Mouse (Mus musculus): ENCODE results near the gene Klrb1c.
"Not testable (repeated sequence)": the region's sequence is repeated elsewhere in the genome, so short reads cannot be mapped to it uniquely, and the experiment has no call there.

The Klrb1c gene

DNA sequence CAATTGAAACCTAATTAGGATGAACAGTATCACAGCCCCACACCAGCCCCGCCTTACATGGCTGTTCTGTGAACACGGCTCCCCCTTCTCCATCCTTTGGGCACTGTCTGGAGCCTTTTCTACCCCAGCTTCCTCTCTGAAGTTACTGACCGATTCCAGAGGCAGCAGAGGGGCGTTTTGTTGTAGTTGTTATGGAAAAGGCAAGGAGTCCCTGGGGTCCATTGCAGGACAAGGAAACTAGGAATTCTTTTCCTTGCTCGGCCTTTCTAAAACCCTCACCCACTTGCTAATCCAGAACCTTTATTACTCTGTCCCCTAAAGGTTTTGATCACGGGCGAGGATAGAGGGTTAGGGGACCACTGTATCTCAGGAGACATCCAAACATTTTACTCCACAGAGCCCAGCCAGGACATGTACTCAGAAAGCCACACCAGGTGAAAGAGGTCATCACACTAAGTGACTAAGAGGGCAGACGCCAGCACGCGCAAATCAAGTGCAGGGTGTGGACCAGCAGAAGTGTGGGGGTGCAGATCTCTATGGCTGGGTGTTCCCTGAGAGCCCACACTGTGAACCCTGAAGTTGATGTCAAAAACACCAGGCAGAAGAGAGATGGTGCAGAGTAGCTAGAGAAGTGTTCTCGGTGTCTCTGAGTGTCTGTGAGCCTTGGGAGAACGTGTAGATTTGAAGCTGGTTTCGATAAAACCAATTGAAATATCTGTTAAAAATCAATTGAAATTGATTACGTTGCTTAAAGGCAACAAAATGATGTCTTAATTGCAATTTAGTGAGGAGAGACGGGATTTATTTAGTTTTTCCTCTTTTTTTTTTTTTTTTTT, 9.1 kb upstream of the Klrb1c start:
- DNase-seq (ENCODE audit: low read depth, low spot score): peak; percentile 65

DNA sequence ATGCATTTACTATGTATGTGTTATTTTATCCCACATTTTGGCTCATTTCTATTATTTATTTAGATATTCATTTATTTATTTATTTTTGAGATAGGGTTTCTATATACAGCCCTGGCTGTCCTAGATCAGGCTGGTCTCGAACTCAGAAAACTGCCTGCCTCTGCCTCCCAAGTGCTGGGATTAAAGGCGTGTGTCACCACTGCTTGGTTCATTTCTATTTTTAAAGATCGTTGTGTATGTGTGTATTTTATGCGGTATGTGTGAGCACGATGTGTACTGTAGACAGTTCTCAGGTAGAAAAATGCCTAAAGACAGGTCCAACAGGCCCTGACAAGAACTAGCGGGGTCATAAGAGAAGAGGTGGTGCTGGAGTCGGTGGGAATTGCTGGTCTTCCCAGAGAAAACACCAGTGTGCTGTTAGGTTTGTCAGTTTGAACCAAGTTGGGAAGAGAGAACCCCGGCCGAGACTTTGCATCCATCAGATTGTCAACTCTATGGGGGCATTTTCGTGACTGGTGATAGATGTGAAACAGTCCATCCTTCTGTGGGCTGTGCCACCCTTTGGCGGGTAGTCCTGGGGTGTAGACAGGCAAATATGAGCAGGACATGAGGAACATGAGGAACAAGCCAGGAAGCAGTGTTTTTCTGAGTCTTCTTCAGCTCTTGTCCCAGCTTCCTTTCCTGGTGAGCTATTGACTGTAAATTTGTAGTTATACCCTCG, 8.3 kb upstream of the Klrb1c start:
- peak; percentile 34 for DNase-seq (ENCODE audit: low read depth, low spot score)

DNA sequence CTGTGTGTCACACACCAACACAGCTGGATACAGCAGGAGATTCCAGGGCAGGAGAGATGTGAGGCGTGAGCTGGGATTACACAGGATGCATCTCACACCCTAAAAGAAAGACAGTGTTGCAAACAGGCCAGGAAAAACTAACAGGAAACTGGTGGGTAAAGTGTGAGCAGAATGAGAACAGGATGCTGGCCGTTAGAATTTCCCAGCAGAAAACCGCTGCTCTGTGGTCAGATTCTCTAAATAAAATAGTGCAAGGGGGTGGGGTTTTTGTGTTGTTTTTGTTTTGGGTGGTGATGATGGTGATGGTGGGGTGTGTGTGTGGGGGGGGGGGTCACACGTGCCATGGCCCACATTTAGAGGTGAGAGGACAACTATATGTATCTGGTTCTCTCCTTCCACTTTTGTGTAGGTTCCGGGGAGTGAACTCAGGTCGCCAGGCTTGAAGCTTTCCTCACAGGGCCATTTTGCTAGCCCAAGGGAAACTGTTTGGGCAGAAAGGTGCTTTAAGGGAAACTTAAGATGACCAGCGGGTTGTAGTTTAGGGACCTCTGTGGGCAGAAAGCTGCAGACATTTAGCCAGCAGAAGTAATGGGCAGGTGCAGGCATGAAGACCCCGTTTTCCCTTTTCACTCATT, 7.4 kb upstream of the Klrb1c start:
- DNase-seq (ENCODE audit: low read depth, low spot score): peak; percentile 13

DNA sequence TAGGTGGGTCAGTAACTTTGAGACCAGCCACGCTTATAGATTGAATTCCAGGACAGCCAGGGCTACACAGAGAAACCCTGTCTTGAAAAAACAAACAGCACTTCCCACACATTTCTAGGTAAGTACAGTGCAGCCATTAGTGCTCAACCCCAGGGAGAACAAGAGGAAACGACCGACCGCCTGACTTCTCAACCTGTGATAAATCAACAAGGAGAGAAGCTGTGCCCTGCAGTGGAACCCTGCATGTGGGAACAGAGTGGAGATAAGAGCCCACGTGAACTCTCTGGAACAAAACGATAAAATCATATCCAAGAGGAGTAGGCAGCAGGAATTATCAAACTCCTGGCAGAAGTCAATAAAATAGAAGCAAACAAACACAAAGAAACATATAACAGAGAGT, 4.7 kb upstream of the Klrb1c start:
- DNase-seq (ENCODE audit: low read depth, low spot score): peak; percentile 0

DNA sequence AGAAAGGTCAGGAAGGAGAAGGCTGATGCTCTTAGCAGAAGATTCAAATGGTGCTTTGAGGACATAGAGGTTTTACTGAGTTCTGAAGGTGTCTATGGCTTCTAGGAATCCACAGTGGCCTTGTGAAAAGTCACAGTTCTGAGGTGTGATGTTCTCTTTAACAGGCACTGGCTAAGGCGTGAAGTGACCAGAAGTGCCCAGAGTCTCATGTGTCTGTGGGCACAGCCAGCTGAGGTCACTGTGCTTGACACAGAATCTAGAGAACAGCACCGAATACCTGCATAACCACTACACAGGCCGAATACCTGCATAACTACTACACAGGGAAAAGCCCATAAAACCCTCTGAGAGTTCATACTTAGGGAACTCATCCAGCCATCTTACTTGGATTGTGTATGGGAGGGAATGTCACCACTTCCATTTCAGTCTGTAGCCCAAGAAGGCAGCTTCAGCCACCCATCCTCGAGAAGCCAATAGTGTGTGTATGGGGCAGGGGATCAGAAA, 1.5 kb upstream of the Klrb1c start:
- peak; percentile 87 for DNase-seq (ENCODE audit: low read depth, low spot score)

DNA sequence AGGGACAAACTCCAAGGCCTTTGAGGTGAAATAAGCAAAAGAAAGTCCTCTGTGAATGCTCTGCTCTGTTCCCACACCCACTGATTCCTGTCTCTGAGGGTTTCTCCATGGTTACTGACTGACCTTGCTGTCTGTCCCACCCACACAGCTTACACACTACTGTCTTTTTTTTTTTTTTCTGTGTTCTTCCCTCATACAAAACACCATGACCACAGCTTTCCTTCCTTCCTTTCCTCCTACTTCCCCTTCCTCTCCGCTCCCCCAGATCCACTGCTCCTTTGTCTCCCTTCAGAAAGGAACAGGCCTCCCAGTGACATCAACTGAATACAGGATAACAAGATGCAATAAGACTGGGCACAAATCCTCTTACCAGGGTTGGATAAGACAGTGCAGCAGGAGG, 498 bp downstream of the Klrb1c start:
- DNase-seq (ENCODE audit: low read depth, low spot score): no peak

DNA sequence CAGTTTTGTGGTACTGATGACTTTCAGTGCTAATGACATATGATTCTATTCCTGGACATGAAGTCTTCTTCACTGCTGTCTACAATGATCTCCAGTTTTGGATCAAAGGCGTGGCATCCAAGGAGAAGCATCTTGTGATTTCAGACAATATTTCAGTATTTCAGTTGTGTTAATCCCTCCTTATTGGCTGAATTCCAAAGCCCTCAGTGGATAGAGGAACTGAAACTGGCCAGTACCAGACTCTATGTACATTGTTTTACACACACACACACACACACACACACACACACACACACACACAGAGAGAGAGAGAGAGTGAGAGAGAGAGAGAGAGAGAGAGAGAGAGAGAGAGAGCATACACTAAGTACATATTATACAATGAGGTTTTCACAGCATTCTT, 2.6 kb downstream of the Klrb1c start:
- DNase-seq (ENCODE audit: low read depth, low spot score): not testable (repeated sequence)

DNA sequence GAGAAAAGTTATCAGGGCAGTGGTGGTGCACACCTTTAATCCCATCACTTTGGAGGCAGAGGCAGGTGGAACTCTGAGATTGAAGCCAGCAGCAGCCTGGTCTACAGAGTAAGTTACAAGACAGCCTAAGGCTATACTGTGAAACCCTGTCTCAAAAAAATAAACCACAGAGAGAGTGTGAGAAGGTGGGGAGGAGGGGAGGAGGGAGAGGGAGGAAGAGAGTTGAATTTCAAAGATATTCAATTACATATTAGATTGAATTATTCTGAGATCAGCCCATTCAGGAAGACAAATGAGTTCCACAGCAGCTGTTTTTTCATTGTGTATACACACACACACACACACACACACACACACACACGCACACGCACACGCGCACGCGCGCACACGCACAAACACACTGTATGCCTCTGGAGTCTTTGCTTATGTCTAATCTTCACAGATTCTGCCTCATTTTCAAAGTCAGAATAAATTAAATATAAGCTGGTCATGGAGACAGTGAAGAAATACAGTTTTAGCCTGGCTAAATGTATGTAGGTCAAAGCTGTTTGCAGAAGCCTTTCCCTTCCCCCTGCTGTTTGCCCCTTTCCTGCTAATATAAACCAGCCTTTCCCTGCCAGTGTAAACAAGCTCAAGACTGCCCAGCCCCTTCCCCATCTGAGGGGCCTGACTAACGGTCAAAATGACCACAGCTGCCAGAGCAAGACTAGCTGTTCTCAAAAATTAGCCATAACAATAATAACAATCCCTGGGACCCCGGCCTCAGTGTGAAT, 19.3 kb downstream of the Klrb1c start:
- no peak for DNase-seq (ENCODE audit: low read depth, low spot score)

DNA sequence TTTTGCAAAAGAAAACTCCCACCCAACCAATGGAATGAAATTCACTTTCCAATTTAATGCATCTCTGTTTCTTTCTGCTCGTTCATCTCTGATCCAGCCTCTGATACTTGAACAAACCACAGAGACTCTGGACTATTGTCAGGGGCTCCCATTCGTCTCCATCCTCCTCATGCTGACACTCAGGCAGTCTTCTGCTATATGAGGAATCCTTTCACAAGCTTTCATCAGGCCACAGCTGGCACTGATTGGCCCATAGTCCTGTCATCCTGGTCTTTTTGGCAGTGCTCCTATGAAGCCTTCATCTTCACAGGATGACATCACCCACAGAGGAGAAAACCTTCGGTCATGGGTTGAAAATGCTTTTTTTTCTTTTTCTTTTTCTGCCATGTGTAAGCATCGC, 21.0 kb downstream of the Klrb1c start:
- no peak for DNase-seq (ENCODE audit: low read depth, low spot score)

DNA sequence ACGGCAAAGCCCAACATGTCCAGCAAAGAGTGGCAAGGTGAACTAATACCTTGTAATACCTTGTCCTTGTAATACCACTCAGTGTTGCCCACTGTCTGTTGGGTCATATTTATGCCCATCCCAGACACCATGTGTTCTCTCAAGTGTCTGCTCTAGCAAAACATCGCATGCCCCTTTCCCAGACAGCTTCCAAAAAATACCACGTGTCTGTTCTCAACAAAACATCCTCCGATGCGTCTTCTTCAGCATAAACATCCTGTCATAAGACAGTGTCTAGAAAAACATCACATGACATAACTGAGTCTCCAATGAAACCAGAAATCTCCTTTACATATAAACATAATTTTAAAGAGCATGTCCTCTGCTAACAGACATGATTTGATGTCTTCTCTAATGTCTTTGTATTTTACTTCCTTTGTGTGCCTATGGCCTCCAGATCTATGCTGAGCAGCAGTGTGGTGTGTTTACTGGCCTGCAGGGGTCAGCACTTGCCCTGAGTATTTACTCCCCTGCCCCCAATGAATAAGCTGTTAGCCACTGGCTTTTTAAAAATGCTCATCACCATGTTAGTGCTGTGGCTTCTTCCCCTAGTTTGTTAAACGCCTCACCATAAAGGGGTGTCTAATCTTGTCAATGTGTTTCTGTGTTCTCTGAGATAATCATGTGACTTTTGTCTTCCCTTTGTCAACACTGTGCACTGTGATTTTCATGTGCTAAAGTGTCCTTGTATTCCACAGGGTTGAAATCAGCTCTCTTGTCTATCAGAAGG, 22.3 kb downstream of the Klrb1c start:
- DNase-seq (ENCODE audit: low read depth, low spot score): peak; percentile 72

DNA sequence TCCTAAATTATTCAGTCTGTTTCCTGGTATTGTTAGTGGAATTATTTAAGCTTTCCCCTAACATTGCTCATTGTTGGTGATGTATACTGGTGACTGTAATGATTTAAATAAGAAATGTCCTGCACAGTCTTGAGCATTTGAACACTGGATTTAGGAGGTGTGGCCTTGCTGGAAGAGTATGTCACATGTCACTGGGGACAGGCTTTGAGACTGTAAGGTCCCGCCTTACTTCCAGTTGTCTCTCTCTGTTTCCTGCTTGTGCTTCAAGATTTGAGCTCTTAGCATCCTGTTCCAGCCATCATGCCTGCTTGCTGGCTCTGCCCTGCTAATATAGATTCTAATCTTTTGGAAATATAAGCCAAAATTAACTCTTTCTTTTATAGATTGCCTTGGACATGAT, 23.8 kb downstream of the Klrb1c start:
- DNase-seq (ENCODE audit: low read depth, low spot score): no peak

DNA sequence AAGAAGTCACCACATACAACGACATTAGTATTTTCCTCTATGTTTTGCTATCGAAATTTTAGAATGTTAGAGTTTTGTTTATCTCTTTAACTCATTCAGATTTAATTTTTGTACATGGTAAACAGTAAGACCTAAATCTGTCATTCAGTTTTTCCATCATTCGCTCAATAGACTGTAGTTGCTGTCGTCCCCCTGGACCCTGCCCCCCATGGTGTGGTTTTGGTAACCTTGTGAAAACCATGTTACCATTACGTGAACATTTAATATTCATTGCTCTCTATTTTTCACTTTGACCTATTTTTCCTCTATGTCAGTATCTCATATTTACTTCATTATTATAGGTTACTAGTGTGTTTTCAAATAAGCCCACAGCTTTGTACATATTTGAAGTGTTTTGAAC, 24.4 kb downstream of the Klrb1c start:
- no peak for DNase-seq (ENCODE audit: low read depth, low spot score)

DNA sequence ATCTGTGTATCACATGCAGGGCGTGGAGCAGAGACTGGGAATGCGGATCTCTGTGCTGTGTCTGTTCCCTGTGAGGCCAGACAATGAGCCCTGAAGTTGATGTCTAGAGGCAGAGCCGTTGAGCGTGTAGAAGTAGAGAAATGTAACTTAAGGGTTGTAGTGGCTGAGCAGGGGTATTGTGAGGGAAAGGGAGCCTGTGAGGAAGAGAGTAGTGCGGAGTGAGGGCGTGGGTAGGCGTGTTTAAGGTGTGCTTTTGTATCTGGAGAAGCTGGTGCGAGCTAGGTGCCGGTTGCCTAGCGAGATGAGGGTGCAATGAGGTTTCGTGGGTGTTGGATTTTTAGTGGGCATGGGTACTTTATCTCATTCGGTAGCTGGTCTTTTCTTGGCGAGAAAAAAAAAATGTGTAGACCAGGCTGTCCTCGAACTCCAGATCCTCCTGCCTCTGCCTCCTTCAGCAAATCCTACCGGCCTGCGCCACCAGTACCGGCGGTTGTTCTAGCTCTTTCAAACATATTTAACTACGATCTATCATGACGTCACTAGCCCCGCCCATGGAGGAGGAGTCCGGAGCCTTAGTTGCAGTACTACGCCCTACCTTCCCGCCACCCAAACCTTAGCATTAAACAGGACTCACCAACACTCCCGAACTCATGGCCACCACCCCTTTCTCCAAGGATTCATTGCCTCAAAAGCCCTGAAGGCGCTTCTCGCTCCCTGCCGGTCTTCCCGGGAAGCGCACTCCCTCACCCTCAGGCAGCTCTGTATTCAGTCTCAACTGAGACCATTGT, 25.1 kb downstream of the Klrb1c start:
- DNase-seq (ENCODE audit: low read depth, low spot score): peak; percentile 99

DNA sequence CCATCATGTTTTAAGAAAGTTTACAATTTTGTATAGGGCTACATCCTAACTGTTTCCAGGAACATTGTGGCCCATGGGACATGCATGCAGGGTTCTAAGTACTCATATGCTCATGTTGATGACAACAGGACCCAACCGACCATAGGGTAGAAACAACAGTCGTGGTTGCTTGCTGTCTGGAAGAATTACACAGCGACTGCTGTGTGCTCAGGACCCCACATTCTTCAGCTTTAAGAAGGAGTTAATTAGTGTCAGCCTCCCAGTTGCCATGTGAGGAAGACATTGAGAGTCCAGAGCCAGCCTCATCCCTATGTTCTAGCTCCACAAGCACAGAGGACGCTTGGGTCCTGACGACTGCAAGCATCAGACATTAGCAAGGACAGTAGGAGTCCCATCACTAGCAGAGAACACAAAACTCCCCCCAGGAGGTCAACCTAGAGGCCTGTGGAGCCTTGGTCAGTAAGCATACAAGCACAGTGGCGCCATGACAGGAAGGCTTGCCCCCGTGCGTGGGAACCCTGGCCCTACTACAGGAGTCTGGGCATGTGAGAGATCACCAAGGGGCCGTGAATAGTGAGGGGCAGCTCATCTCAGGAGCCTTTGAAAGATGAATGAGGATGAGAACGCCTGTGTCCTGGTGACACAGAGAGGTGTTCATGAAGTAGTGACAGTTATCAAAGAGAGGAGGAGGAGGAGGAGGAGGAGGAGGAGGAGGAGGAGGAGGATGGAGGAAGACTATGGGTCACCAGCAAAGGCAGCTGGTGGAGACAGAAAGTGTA, 25.9 kb downstream of the Klrb1c start:
- DNase-seq (ENCODE audit: low read depth, low spot score): not testable (repeated sequence)

DNA sequence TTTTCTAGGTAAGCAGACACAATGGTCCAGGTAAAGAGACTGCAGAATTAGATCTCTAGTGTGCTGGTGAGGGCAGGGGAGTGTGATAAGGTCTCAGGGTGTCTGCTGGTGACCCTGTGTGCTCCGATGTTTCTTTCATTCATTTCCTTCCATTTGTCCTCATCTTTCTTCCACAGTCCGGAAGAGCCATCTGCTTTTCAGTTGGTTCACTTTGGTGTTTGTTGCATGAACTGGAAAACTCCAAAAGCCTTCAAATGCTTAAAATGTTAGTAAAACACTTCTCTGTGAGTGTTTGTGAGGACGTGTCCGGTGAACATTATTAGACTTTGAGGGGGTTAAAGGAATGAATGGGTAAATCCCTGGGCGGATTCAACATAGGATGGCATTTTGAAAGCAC, 27.9 kb downstream of the Klrb1c start:
- DNase-seq (ENCODE audit: low read depth, low spot score): peak; percentile 56

DNA sequence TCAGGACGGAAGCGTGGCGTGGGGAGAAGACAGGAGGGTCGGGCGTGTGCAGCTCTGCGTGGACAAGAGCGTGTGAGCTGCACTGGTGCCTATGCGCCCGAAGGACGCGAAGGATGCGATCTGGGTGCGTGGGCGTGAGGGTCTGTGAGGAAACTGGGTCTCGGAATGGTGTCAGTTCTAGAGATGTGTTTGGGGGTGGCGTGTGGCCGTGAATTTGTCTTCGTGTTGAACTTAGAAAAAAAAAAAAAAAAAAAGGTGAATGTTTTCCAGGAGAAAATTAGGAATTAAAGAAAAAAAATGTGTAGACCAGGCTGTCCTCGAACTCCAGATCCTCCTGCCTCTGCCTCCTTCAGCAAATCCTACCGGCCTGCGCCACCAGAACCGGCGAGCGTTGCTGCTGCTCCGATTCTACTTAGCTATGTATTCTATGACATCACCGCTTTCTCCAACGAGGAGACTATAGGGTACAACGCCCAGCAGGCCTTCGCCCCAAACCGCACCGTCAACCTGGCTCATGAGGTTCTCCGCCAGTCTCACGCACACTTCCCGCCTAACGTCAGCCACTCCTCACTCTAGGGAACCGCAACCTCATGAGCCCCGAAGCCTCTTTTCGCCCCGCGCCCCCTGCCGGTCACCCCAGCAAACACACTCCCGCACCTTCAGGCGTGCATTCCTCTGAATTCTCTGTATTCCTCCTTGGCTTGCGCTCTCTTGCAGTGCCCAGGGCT, 28.4 kb downstream of the Klrb1c start:
- peak; percentile 88 for DNase-seq (ENCODE audit: low read depth, low spot score)

DNA sequence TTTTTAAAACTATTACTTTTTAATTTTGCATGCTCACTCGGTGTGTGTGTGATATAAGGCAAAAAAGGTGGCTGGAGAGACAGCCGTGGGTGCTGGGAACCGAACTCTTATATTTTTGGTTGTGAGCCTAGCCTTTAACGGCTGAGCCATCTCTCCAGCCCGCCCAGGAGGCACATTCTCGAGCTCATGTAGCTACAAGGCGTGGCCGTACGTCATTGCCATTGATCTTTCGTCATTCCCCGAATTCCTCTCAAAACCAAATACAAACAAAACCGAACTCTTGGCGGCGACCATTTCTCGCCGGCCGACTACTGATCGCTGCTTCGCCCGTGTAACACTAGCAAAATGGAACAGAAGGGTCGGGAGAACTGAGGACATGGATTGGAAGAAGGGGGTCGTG, 29.0 kb downstream of the Klrb1c start:
- peak; percentile 91 for DNase-seq (ENCODE audit: low read depth, low spot score)

DNA sequence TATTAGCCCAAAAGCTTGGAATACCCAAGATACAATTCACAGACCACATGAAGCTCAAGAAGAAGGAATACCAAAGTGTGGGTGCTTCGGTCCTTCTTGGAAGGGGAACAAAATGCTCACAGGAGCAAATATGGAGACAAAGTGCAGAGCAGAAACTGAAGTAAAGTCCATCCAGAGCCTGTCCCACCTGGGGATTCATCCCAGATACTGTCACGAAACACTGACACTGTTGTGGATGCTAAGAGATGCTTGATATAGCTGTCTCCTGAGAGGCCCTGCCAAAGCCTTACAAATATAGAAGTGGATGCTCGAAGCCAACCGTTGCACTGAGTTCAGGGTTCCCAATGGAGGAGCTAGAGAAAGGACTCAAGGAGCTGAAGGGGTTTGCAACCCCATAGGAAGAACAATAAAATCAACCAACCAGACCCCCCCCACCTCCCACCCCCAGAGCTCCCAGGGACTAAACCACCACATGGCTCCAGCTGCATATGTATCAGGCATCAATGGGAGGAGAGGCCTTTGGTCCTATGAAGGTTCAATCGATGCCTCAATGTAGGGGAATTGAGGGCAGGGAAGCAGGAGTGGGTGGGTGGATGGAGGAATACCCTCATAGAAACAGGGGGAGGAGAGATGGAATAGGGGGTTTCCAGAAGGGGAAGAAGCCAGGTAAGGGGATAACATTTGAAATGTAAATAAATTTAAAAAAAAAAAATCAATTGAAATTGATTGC, 29.6 kb downstream of the Klrb1c start:
- no peak for DNase-seq (ENCODE audit: low read depth, low spot score)

Data from R1 (cell line).